Mouse (Mus musculus) embryonic facial prominence, embryonic 15.5 days (tissue): Measurements from ENCODE around the gene Ccdc7a. TPM values are rescaled to one million over a fixed set of nuclear protein-coding genes. Genes with fewer than 3 reads are reported as not detected.
"Not testable (repeated sequence)": the region's sequence is repeated elsewhere in the genome, so short reads cannot be mapped to it uniquely, and the experiment has no call there.

ENCODE experiments used
- ATAC-seq: fragments of 200-750 bp; cut with Nextera tagmentation; 2 replicates; pipeline ENCODE4 v1.8.0; 2017; ENCODE audit warnings: low read depth, moderate TSS enrichment; ENCODE audit not compliant: insufficient number of reproducible peaks, low FRiP score, low TSS enrichment
- H3K27ac ChIP-seq: fragments of 300-500 bp; sonication (generic); replicated peaks from 2 replicates; pipeline ENCODE4 v1.5.1; 2015; ENCODE audit warnings: mild to moderate bottlenecking, inconsistent platforms
- H3K27me3 ChIP-seq: fragments of 300-500 bp; sonication (generic); 2 replicates; pipeline ENCODE4 v1.6.1; 2015; ENCODE audit warnings: inconsistent platforms
- H3K36me3 ChIP-seq: fragments of 300-500 bp; sonication (generic); 2 replicates; pipeline ENCODE4 v1.6.1; 2015; ENCODE audit warnings: mild to moderate bottlenecking, inconsistent platforms
- H3K4me1 ChIP-seq: fragments of 300-500 bp; sonication (generic); 2 replicates; pipeline ENCODE4 v1.6.1; 2015; ENCODE audit warnings: inconsistent platforms
- H3K4me2 ChIP-seq: fragments of 300-500 bp; sonication (generic); replicated peaks from 2 replicates; pipeline ENCODE4 v1.6.1; 2015; ENCODE audit warnings: mild to moderate bottlenecking, inconsistent platforms
- H3K4me3 ChIP-seq: fragments of 300-500 bp; sonication (generic); replicated peaks from 2 replicates; pipeline ENCODE4 v1.5.1; 2015; ENCODE audit warnings: mild to moderate bottlenecking, inconsistent platforms
- H3K9ac ChIP-seq: fragments of 300-500 bp; sonication (generic); 2 replicates; pipeline ENCODE4 v1.6.1; 2015; ENCODE audit warnings: inconsistent platforms
- H3K9me3 ChIP-seq: fragments of 300-500 bp; sonication (generic); replicated peaks from 2 replicates; pipeline ENCODE4 v1.6.1; 2016; ENCODE audit warnings: inconsistent platforms
- WGBS: fragments of 180-500 bp; shearing (Covaris S2); methylation state at CpG from one replicate; pipeline ENCODE4 v1.1.7; 2015; 5-methylcytosine and 5-hydroxymethylcytosine counted together
- polyA plus RNA-seq: library from polyadenylated mRNA; unstranded; fragments of >200 nt; fragmentation: Nextera tagmentation; extraction: Ambion mirVana; gene quantifications from 2 replicates; pipeline ENCODE4 v1.2.1, GENCODE M21; 2015

Ccdc7a gene
- polyA plus RNA-seq = 0.18 TPM in 1 of 2 replicates, not detected in the other

GRCm38 (mm10) chr8:129065417-129065816 is at the start of gene Ccdc7a:
TSS of gene Ccdc7a (minus strand) at chr8:129065517.
- not testable (repeated sequence) for H3K4me1 ChIP-seq, H3K4me3 ChIP-seq, H3K27ac ChIP-seq, H3K36me3 ChIP-seq, H3K4me2 ChIP-seq, H3K27me3 ChIP-seq, ATAC-seq, H3K9me3 ChIP-seq, H3K9ac ChIP-seq
- 92% methylated on average over 2 of the region's 11 CpGs for WGBS

DNA sequence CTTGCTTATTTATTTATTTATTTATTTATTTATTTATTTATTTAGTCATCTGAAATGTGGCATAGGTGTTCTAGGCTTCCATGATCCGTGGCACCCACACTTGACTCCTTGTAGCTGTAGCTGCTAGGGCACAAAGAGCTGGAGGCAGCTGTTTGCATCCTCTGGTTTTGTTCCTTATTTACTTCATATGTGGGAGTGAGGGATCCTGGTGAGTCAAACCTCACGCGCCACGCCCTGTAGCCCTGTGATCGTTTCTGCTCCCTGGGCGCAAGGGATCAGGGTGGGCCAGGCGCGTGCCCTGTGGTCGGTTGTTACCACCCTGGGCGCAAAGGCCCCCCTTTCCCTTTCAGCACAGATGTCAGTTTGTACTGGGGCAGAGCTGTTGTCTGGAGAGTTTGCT is 1.5 kb upstream of the Ccdc7a start, which contains the start of gene Ccdc7b:
Gene Ccdc7b (plus strand): TSS at position 301 of the 400 bp plus-strand sequence.
- H3K9ac ChIP-seq, H3K36me3 ChIP-seq, H3K4me2 ChIP-seq, H3K27ac ChIP-seq, H3K9me3 ChIP-seq, H3K4me3 ChIP-seq, H3K4me1 ChIP-seq, H3K27me3 ChIP-seq: not testable (repeated sequence)
- ATAC-seq = peak; percentile 29; the same call in 1 of the 2 replicates
- 50% methylated on average over 1 of the region's 10 CpGs for WGBS

- WGBS = 92% methylated on average over 1 of the region's 1 CpGs
- Histone ChIP-seq H3K27ac (no peak overlapping the region), H3K9me3 (no peaks in the 10 kb centered on the region), H3K4me1 (no peaks in the 10 kb centered on the region), H3K4me2 (no peak overlapping the region), H3K36me3 (no peaks in the 10 kb centered on the region), H3K4me3 (no peak overlapping the region), H3K9ac (no peak overlapping the region), H3K27me3 (no peaks in the 10 kb centered on the region)
- ATAC-seq = no peak
Observed at GRCm38 (mm10) chr8:128991389-128991788, 73.9 kb downstream of the Ccdc7a start.

DNA sequence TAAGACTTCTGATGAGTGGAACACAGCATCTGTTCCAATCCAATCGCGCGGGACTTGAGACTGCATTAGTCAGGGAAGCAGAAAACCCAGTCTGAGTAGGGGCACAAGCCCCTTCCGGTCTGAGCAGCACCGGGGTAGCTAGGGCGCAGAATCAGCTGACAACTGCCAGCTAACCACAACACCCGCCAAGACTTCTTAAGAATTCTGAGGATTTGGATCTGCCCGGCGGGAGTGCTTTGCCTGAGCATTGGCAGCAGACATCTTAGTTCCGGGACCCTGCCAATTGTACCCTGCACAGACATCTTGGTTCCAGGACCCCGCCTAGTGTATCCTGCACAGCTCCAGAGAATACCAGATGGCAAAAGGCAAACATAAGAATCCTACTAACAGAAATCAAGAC is 116.4 kb downstream of the Ccdc7a start:
- H3K27ac ChIP-seq, ATAC-seq, H3K27me3 ChIP-seq, H3K4me3 ChIP-seq, H3K36me3 ChIP-seq, H3K9ac ChIP-seq, H3K9me3 ChIP-seq, H3K4me2 ChIP-seq, H3K4me1 ChIP-seq: not testable (repeated sequence)
- 82% methylated on average over 11 of the region's 11 CpGs for WGBS

DNA sequence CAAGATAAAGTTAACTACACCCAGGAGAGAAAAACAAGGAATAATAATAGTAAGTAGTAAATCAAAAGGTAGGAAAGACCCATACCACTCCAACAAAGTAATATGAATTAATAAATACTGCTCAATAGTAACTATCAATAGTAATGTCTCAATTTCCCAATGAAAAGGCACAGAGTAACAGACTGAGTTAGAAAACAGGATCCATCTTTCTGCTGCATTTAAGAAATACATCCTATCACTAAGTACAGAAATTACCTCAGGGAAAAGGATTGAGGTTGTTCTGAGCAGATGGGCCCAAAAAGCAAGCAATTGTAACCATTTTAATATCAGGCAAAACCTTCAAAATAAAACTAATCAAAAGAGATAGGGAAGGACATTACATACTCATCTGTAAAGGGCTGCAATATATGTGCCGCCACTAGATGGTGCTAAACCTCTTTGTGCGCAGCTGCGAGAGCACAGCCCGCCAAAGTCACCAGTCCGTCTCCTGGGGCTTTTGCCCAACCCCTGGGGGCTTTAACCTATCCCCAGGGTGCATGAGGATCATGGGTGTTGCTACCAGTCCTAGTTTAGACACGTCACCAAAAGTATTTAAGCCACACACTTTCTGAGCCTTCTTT is 124.2 kb downstream of the Ccdc7a start:
- H3K27ac ChIP-seq, H3K4me1 ChIP-seq, H3K27me3 ChIP-seq, H3K36me3 ChIP-seq, H3K4me2 ChIP-seq, H3K4me3 ChIP-seq, H3K9me3 ChIP-seq, ATAC-seq, H3K9ac ChIP-seq: not testable (repeated sequence)
- WGBS = under 1% methylated on average over 6 of the region's 6 CpGs

DNA sequence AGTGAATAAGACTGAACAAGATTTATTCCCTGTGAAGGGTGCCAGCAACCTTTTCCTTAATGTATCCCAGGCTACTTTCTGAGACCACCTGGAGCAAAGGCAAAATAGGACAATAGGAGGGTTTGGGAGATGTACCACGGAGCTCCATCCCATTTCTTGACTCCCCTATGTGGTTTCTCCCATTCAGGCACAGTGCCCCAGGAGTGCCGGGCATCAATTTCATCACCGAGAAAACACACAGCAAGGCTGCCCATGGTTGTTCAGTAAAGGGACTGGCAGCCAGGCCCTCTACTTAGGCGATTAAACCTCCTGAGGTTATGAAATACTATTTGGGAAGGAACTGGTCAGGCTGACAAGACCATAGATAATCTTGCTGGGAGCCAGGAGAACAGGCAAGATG is 131.9 kb downstream of the Ccdc7a start:
- no peaks in the 10 kb centered on the region for H3K27me3 ChIP-seq
- no peak overlapping the region for H3K27ac ChIP-seq
- H3K9me3 ChIP-seq = no peaks in the 10 kb centered on the region
- ATAC-seq = no peak
- no peak overlapping the region for H3K4me2 ChIP-seq
- WGBS = 59% methylated on average over 4 of the region's 4 CpGs
- no peaks in the 10 kb centered on the region for H3K4me1 ChIP-seq
- H3K4me3 ChIP-seq = no peak overlapping the region
- H3K36me3 ChIP-seq = no peaks in the 10 kb centered on the region
- no peak overlapping the region for H3K9ac ChIP-seq

DNA sequence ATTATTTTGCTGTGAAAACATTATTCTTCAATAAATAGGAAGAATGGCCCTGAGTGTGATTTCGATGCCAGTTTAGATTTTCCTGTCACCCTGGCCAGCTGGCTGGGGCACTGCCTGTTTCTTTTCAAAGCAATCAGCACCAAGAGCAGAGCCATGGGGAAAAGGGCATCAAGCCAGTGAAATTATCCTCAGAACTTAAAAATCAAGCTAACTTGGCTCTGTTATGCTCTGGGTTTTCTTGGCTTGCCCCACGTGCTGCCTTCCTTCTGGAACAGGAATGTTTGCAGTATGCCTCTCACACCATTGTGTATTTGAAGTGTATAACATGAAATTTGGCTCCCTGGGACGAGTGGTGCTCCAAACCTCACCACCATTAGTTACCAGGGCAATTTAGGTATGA is 182.6 kb downstream of the Ccdc7a start:
- Histone ChIP-seq H3K27ac (no peak overlapping the region), H3K36me3 (no peaks in the 10 kb centered on the region), H3K4me3 (no peak overlapping the region), H3K9me3 (no peaks in the 10 kb centered on the region), H3K4me2 (no peak overlapping the region), H3K4me1 (no peaks in the 10 kb centered on the region), H3K9ac (no peak overlapping the region), H3K27me3 (no peaks in the 10 kb centered on the region)
- WGBS = 44% methylated on average over 3 of the region's 3 CpGs
- ATAC-seq = no peak

- H3K4me2 ChIP-seq = no peak overlapping the region
- no peak for ATAC-seq
- 51% methylated on average over 5 of the region's 5 CpGs for WGBS
- H3K9ac ChIP-seq = no peak overlapping the region
- H3K36me3 ChIP-seq = no peaks in the 10 kb centered on the region
- no peaks in the 10 kb centered on the region for H3K9me3 ChIP-seq
- no peak overlapping the region for H3K27ac ChIP-seq
- H3K4me3 ChIP-seq = no peak overlapping the region
- no peaks in the 10 kb centered on the region for H3K27me3 ChIP-seq
- no peaks in the 10 kb centered on the region for H3K4me1 ChIP-seq
Observed at GRCm38 (mm10) chr8:128843749-128844148, 221.6 kb downstream of the Ccdc7a start.

DNA sequence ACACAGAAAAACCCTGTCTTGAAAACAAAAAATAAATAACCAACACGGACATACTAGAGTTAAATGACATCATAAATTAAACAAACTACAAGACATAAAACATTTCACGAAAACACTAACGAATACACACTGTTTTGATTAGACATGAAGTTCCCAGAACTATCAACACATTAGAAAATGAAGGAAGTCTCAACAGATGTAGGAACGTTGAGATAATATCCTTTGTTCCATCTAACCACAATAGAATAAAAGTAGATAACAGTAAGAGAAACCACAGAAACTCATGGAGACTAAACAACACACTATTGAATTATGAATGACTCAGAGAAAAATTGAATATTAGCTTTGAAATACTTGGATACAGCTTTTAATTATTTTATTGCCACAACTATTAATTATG is 252.8 kb downstream of the Ccdc7a start:
- no peaks in the 10 kb centered on the region for H3K27me3 ChIP-seq
- H3K36me3 ChIP-seq = no peaks in the 10 kb centered on the region
- ATAC-seq = no peak
- H3K27ac ChIP-seq = no peak overlapping the region
- H3K9me3 ChIP-seq = no peaks in the 10 kb centered on the region
- no peak overlapping the region for H3K9ac ChIP-seq
- H3K4me1 ChIP-seq = no peaks in the 10 kb centered on the region
- H3K4me3 ChIP-seq = no peak overlapping the region
- WGBS = 70% methylated on average over 4 of the region's 4 CpGs
- H3K4me2 ChIP-seq = no peak overlapping the region

GRCm38 (mm10) chr8:128798594-128798993 is 266.7 kb downstream of the Ccdc7a start, which contains the start of gene Gm3952:
TSS of gene Gm3952 (minus strand) at chr8:128798694.
- no peak within 1 kb of the TSS for H3K27ac ChIP-seq
- 74% methylated on average over 1 of the region's 1 CpGs for WGBS
- H3K4me3 ChIP-seq = no peak within 1 kb of the TSS
- no peak within 1 kb of the TSS for H3K9ac ChIP-seq
- H3K27me3 ChIP-seq = no peaks in the 10 kb centered on the region
- no peaks in the 10 kb centered on the region for H3K9me3 ChIP-seq
- no peak for ATAC-seq
- H3K4me2 ChIP-seq = no peak within 1 kb of the TSS
- no peaks in the 10 kb centered on the region for H3K36me3 ChIP-seq
- no peaks in the 10 kb centered on the region for H3K4me1 ChIP-seq

- no peaks in the 10 kb centered on the region for H3K9me3 ChIP-seq
- H3K27ac ChIP-seq = no peak overlapping the region
- peaks cover 34% of the 10 kb centered on the region for H3K36me3 ChIP-seq
- ATAC-seq = no peak
- H3K4me2 ChIP-seq = no peak overlapping the region
- H3K4me3 ChIP-seq = no peak overlapping the region
- H3K4me1 ChIP-seq = no peaks in the 10 kb centered on the region
- WGBS = 90% methylated on average over 3 of the region's 3 CpGs
- no peaks in the 10 kb centered on the region for H3K27me3 ChIP-seq
- H3K9ac ChIP-seq = no peak overlapping the region
Observed at GRCm38 (mm10) chr8:128735692-128736091, 329.6 kb downstream of the Ccdc7a start.

DNA sequence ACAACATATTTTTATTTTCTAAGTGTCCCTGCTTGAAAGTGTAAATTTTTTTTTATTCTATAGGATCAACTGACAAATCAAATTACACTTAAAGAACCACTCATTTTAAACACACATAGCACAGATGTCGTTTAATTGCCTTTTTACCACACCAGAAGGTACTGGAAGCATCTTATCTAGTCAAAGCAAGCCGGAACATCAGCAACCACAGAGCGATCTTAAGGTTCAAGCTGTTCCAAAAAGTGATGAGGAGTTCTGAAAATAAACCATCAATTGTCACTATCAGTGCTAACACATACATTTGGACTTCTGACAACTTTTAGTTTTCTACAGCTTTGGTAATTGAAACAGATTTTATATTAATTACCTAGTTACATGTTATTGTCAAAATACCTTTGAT is 331.2 kb downstream of the Ccdc7a start:
- ATAC-seq = no peak
- WGBS = 95% methylated on average over 3 of the region's 3 CpGs
- Histone ChIP-seq H3K4me2 (no peak overlapping the region), H3K27ac (no peak overlapping the region), H3K9ac (no peak overlapping the region), H3K4me3 (no peak overlapping the region), H3K9me3 (no peaks in the 10 kb centered on the region), H3K27me3 (no peaks in the 10 kb centered on the region), H3K4me1 (no peaks in the 10 kb centered on the region), H3K36me3 (peaks cover 44% of the 10 kb centered on the region)
